Mouse (Mus musculus) urinary bladder, postnatal 0 days (tissue): ENCODE measurements around the gene Hbb-bh1. TPM values are rescaled to one million over a fixed set of nuclear protein-coding genes. Genes with fewer than 3 reads are reported as not detected.

Experiments used
- polyA plus RNA-seq: library from polyadenylated mRNA; unstranded; fragments of >200 nt; fragmentation: Nextera tagmentation; extraction: Ambion mirVana; gene quantifications from 2 replicates; pipeline ENCODE4 v1.2.1, GENCODE M21; 2015

The Hbb-bh1 gene
- polyA plus RNA-seq: not detected in 2 replicates

DNA sequence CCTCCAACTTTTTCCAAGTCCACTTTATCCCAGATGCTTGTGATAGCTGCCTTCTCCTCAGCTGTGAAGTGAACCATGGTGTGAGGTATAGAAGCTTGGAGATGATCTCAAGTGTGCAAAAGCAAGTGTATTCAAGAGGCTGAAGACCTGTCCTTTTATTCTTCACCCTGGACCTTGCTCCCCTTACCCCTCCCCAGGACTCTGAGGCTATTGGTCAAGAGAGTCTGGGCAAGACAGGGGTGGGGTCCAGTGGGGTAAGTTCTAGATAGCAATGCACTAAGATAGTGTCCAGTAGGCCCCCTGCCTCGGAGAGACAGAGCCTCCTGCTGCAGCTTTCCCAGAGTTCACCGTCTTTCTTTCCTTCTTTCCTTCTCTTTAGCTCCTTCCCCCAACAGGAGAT is at the start of gene Hbb-bh1:
Gene Hbb-bh1, minus strand, starts transcription at position 131 of the 400 bp plus-strand sequence.

DNA sequence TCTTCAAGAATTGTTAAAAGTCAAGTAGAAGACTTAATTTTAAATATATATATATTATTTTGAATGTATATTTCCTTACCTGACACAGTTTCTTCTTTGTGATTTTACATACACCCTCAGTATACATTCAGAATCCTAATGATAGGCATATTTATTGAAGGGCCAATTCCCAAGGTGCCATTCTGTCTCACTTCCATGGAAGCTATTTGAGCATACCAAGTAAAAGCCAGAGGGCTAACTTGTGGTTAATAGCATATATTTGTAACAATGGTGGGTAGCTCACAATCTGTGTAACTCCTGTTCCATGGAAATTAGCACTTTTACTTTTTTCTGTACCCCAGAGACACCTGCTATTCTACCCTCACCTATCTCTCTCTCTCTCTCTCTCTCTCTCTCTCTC is 43.2 kb upstream of the Hbb-bh1 start, which contains the start of gene Olfr66:
Gene Olfr66, minus strand, starts transcription at position 101 of the 400 bp plus-strand sequence.

DNA sequence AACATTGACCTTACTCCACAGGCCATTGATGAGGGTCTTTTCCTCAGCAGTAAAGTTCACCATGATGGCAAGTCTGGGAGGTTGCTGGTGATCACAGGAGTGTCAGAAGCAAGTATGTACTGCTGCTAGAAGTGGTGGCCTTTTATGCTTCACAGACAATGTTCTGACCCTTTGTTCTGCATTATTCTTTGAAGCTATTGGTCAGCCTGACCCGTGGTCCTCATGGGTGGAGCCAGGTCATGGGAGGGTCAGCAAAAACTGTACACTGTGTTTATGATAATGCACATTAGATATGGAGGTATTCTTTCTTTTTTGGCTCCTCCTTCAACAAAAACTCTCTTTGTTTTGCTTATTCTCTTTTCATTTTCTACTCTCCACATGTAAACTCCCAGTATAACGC is 10.1 kb upstream of the Hbb-bh1 start, which contains the start of gene Hbb-y:
Gene Hbb-y, minus strand, starts transcription at position 127 of the 400 bp plus-strand sequence.

DNA sequence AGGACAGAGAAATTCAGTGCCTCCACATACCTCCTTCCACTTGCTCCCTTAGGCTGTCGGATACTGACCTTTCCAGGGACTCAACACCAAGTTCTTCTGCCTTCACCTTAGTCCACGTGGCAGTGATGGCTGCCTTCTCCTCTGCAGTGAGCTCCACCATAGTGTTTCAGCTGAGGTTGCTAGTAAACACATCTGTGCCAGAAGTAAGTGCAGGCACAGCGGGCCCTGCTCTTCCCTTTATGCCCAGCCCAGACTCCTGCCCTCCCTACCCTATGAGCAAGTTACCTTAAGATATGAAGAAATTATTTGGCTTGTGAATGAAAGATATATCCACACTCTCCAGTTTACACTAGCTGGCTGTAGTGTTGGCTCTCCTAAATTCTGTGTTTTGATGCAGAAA is 2.7 kb downstream of the Hbb-bh1 start, which contains the start of gene Hbb-bh2:
Gene Hbb-bh2, minus strand, starts transcription at position 253 of the 400 bp plus-strand sequence.

DNA sequence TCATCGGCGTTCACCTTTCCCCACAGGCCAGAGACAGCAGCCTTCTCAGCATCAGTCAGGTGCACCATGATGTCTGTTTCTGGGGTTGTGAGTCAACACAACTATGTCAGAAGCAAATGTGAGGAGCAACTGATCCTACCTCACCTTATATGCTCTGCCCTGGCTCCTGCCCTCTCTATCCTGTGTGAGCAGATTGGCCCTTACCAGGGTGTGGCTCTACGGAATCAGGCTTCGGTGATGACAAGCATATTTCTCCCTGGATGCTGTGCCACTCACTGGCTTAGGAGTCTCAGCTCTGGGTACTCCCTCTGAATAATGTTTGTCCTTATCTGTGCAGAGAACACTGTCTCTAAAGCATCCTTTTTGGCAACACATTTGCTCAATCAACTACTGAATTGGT is 15.2 kb downstream of the Hbb-bh1 start, which contains the start of gene Hbb-bs:
Gene Hbb-bs, minus strand, starts transcription at position 289 of the 400 bp plus-strand sequence.

DNA sequence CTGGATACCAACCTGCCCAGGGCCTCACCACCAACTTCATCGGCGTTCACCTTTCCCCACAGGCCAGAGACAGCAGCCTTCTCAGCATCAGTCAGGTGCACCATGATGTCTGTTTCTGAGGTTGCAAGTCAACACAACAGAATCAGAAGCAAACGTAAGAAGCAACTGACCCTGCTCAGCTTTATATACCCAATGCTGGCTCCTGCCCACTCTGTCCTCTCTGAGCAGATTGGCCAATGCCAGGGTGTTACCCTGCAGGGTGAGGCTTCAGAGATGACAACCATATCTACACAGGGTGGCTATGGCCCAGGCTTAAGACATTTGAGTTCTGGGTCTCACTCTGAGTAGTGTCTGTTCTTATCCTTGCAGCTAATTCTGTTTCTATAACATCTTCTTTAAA is 29.2 kb downstream of the Hbb-bh1 start, which contains the start of gene Hbb-bt:
Gene Hbb-bt, minus strand, starts transcription at position 231 of the 400 bp plus-strand sequence.

DNA sequence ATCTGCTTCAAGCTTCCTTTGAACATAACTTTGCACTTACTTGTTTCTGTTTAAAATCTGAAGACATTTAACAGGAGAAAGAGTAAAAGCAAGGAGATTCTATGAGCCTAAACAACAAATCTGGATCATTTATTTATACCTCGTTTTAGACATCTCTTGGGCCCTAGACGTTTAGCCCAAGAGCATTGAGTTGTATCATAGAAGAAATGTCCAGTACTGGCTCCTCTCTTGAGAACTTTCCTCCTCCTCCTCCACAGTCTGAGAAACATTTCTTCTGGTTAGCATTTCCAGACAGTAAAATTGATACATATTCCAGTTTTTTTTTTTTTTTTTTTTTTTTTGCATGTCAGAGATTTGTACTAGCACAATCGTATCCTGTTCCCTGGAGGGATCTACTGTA is 51.2 kb downstream of the Hbb-bh1 start, which contains the start of gene Olfr67:
Gene Olfr67, minus strand, starts transcription at position 101 of the 400 bp plus-strand sequence.

Other genes with a start within 250 kb of the Hbb-bh1 start
- not detected in 2 replicates for gene Olfr619, start 242.6 kb downstream of the Hbb-bh1 start, polyA plus RNA-seq
- gene Olfr620, start 230.6 kb downstream of the Hbb-bh1 start, polyA plus RNA-seq: not detected in 2 replicates
- not detected in 2 replicates for gene Olfr622, start 200.5 kb downstream of the Hbb-bh1 start, polyA plus RNA-seq
- gene Olfr623, start 179.5 kb downstream of the Hbb-bh1 start, polyA plus RNA-seq: not detected in 2 replicates
- 0.05 TPM in 1 of 2 replicates, not detected in the other for gene Olfr624, start 172.0 kb downstream of the Hbb-bh1 start, polyA plus RNA-seq
- gene Olfr625-ps1, start 160.4 kb downstream of the Hbb-bh1 start, polyA plus RNA-seq: not detected in 2 replicates
- not detected in 2 replicates for gene Olfr243, start 128.5 kb downstream of the Hbb-bh1 start, polyA plus RNA-seq
- gene Olfr628, start 112.8 kb downstream of the Hbb-bh1 start, polyA plus RNA-seq: not detected in 2 replicates
- not detected in 2 replicates for gene Olfr629, start 98.2 kb downstream of the Hbb-bh1 start, polyA plus RNA-seq
- gene Olfr630, start 85.8 kb downstream of the Hbb-bh1 start, polyA plus RNA-seq: not detected in 2 replicates
- not detected in 2 replicates for gene Olfr69, start 71.6 kb downstream of the Hbb-bh1 start, polyA plus RNA-seq
- gene Olfr68, start 63.5 kb downstream of the Hbb-bh1 start, polyA plus RNA-seq: not detected in 2 replicates
- gene Olfr67, start 51.3 kb downstream of the Hbb-bh1 start, polyA plus RNA-seq: not detected in 2 replicates
- gene Hbb-bt, start 29.2 kb downstream of the Hbb-bh1 start, polyA plus RNA-seq: 1,351 and 3,387 TPM in 2 replicates
- gene Hbb-bs, start 15.1 kb downstream of the Hbb-bh1 start, polyA plus RNA-seq: 8,698 and 21,253 TPM in 2 replicates
- gene Hbb-bh2, start 2.6 kb downstream of the Hbb-bh1 start, polyA plus RNA-seq: not detected in 2 replicates
- gene Hbb-y, start 10.1 kb upstream of the Hbb-bh1 start, polyA plus RNA-seq: 0.78 and 3.6 TPM in 2 replicates
- not detected in 2 replicates for gene Olfr66, start 43.1 kb upstream of the Hbb-bh1 start, polyA plus RNA-seq
- gene Olfr64, start 51.3 kb upstream of the Hbb-bh1 start, polyA plus RNA-seq: not detected in 2 replicates
- not detected in 2 replicates for gene Olfr65, start 60.3 kb upstream of the Hbb-bh1 start, polyA plus RNA-seq
- gene Olfr631, start 85.7 kb upstream of the Hbb-bh1 start, polyA plus RNA-seq: not detected in 2 replicates
- not detected in 2 replicates for gene Olfr632, start 91.2 kb upstream of the Hbb-bh1 start, polyA plus RNA-seq
- gene Olfr633, start 101.3 kb upstream of the Hbb-bh1 start, polyA plus RNA-seq: not detected in 2 replicates
- gene Olfr635, start 128.0 kb upstream of the Hbb-bh1 start, polyA plus RNA-seq: not detected in 2 replicates
- not detected in 2 replicates for gene Olfr638, start 155.6 kb upstream of the Hbb-bh1 start, polyA plus RNA-seq
- not detected in 2 replicates for gene Olfr639, start 174.1 kb upstream of the Hbb-bh1 start, polyA plus RNA-seq
- not detected in 2 replicates for gene Olfr640, start 182.4 kb upstream of the Hbb-bh1 start, polyA plus RNA-seq
- not detected in 2 replicates for gene Olfr641, start 192.3 kb upstream of the Hbb-bh1 start, polyA plus RNA-seq
- gene Olfr642, start 209.5 kb upstream of the Hbb-bh1 start, polyA plus RNA-seq: not detected in 2 replicates
- gene 4930516K23Rik, start 218.3 kb upstream of the Hbb-bh1 start, polyA plus RNA-seq: not detected in 2 replicates
- not detected in 2 replicates for gene Olfr644, start 228.7 kb upstream of the Hbb-bh1 start, polyA plus RNA-seq
- not detected in 2 replicates for gene Olfr645, start 242.3 kb upstream of the Hbb-bh1 start, polyA plus RNA-seq